Mouse (Mus musculus) lung, postnatal 0 days (tissue): ENCODE measurements at regions not wholly inside any gene's neighbourhood (a gene's known extent, or its start where the extent isn't known, plus 50 kb on each side); places are given as distances from the start of the nearest gene placed in this dataset.

ENCODE experiments used
- CTCF ChIP-seq: IDR thresholded peaks from 2 replicates; pipeline ENCODE4 v1.5.1; 2016; ENCODE audit warnings: antibody characterized with exemption, mild to moderate bottlenecking
- EP300 ChIP-seq: IDR thresholded peaks from 2 replicates; pipeline ENCODE4 v1.6.1; 2016; ENCODE audit warnings: antibody characterized with exemption, mild to moderate bottlenecking, control low read depth

- TF ChIP-seq CTCF (no peak), EP300 (no peak)
Observed at GRCm38 (mm10) chr6:52481975-52482374, 158.2 kb downstream of the Hibadh start.
